Mouse (Mus musculus) MEL (cell line): ENCODE measurements around the gene Nr2e3. TPM values are rescaled to one million over a fixed set of nuclear protein-coding genes. Genes with fewer than 3 reads are reported as not detected.
"Not testable (repeated sequence)": the region's sequence is repeated elsewhere in the genome, so short reads cannot be mapped to it uniquely, and the experiment has no call there.

Experiments used
- DNase-seq: peaks from one replicate; pipeline ENCODE4 v3.0.0; 2011; ENCODE audit warnings: low read depth, low spot score
- H3K27ac ChIP-seq: 2 replicates; pipeline ENCODE4 v1.5.1; 2012; ENCODE audit warnings: low read depth, mild to moderate bottlenecking, control low read depth, low read length, moderate library complexity; ENCODE audit not compliant: control insufficient read depth
- H3K27me3 ChIP-seq, 2 experiments: fragments of 150-350 bp in 1 of 2; sonication (generic) in 1 of 2; 2 replicates each; pipeline ENCODE4 v1.6.1; 2012; ENCODE audit warnings: low read length in 2 of 2, mild to moderate bottlenecking in 2 of 2, improper control_type of control experiment in 1 of 2, moderate library complexity in 1 of 2; ENCODE audit not compliant: insufficient read depth in 2 of 2, control insufficient read depth in 1 of 2
- H3K36me3 ChIP-seq, 2 experiments: 2 replicates each; pipeline ENCODE4 v1.6.1; 2012 to 2014; ENCODE audit warnings: low read length in 2 of 2, improper control_type of control experiment in 1 of 2, inconsistent platforms in 1 of 2, mild to moderate bottlenecking in 1 of 2; ENCODE audit not compliant: insufficient read depth in 2 of 2, control insufficient read depth in 1 of 2
- H3K4me1 ChIP-seq, 2 experiments: fragments of 150-350 bp in 1 of 2; sonication (generic) in 1 of 2; 2 replicates each; pipeline ENCODE4 v1.6.1; 2012; ENCODE audit warnings: low read length in 2 of 2, improper control_type of control experiment in 1 of 2, mild to moderate bottlenecking in 1 of 2; ENCODE audit not compliant: insufficient read depth in 2 of 2, control insufficient read depth in 1 of 2
- H3K4me3 ChIP-seq, 2 experiments: fragments of 150-350 bp in 1 of 2; sonication (generic) in 1 of 2; 2 replicates each; pipeline ENCODE4 v1.5.1; 2012; ENCODE audit warnings: low read depth in 2 of 2, low read length in 2 of 2, mild to moderate bottlenecking in 2 of 2, moderate library complexity in 2 of 2, control low read depth in 1 of 2, improper control_type of control experiment in 1 of 2; ENCODE audit not compliant: control insufficient read depth in 1 of 2, insufficient read depth in 1 of 2
- H3K79me2 ChIP-seq: 2 replicates; pipeline ENCODE4 v1.6.1; 2012; ENCODE audit warnings: mild to moderate bottlenecking, low read length, moderate library complexity; ENCODE audit not compliant: control insufficient read depth, poor library complexity, insufficient read depth
- H3K9ac ChIP-seq: 2 replicates; pipeline ENCODE4 v1.6.1; 2012; ENCODE audit warnings: low read depth, mild to moderate bottlenecking, control low read depth, low read length, moderate library complexity; ENCODE audit not compliant: control insufficient read depth, poor library complexity, severe bottlenecking
- H3K9me3 ChIP-seq: fragments of 150-350 bp; sonication (generic); replicated peaks from 2 replicates; pipeline ENCODE4 v1.6.1; 2012; ENCODE audit warnings: mild to moderate bottlenecking, low read length, improper control_type of control experiment, moderate library complexity; ENCODE audit not compliant: insufficient read depth
- BHLHE40 ChIP-seq: IDR thresholded peaks from 2 replicates; pipeline ENCODE4 v1.6.1; 2012; ENCODE audit warnings: low read depth, mild to moderate bottlenecking, inconsistent platforms, low read length, improper control_type of control experiment, borderline replicate concordance
- CHD2 ChIP-seq: IDR thresholded peaks from 2 replicates; pipeline ENCODE4 v1.6.1; 2011; ENCODE audit warnings: low read length, improper control_type of control experiment
- CTCF ChIP-seq, 3 experiments: IDR thresholded peaks in 2 of 3; conservative IDR thresholded peaks in 1 of 3; 2 replicates each; pipeline ENCODE4 v1.5.1; 2011 to 2012; ENCODE audit warnings: low read length in 3 of 3, low read depth in 2 of 3, mild to moderate bottlenecking in 2 of 3, improper control_type of control experiment in 1 of 3, inconsistent platforms in 1 of 3, mixed read lengths in 1 of 3, moderate library complexity in 1 of 3; ENCODE audit not compliant: control insufficient read depth in 1 of 3, insufficient read depth in 1 of 3, poor library complexity in 1 of 3, severe bottlenecking in 1 of 3
- E2F4 ChIP-seq: IDR thresholded peaks from 2 replicates; pipeline ENCODE4 v1.6.1; 2011; ENCODE audit warnings: low read depth, low read length, improper control_type of control experiment, borderline replicate concordance
- ETS1 ChIP-seq: IDR thresholded peaks from 2 replicates; pipeline ENCODE4 v1.6.1; 2012; ENCODE audit warnings: low read depth, mild to moderate bottlenecking, inconsistent platforms, low read length, improper control_type of control experiment, moderate library complexity
- GABPA ChIP-seq: IDR thresholded peaks from 2 replicates; pipeline ENCODE4 v1.6.1; 2012; ENCODE audit warnings: low read depth, mild to moderate bottlenecking, inconsistent platforms, low read length, improper control_type of control experiment, moderate library complexity
- HCFC1 ChIP-seq: IDR thresholded peaks from 2 replicates; pipeline ENCODE4 v1.6.1; 2012; ENCODE audit warnings: low read depth, mild to moderate bottlenecking, inconsistent platforms, low read length, improper control_type of control experiment, moderate library complexity
- JUND ChIP-seq: IDR thresholded peaks from 2 replicates; pipeline ENCODE4 v1.6.1; 2011; ENCODE audit warnings: low read depth, mild to moderate bottlenecking, improper control_type of control experiment, low read length
- MEF2A ChIP-seq: IDR thresholded peaks from 2 replicates; pipeline ENCODE4 v1.6.1; 2014; ENCODE audit warnings: low read depth, mild to moderate bottlenecking, inconsistent platforms, low read length, improper control_type of control experiment; ENCODE audit not compliant: poor library complexity, insufficient replicate concordance, severe bottlenecking; ENCODE audit errors: extremely low read depth
- POLR2AphosphoS2 ChIP-seq: IDR thresholded peaks from 2 replicates; pipeline ENCODE4 v1.6.1; 2011; ENCODE audit warnings: low read length, improper control_type of control experiment
- POLR2AphosphoS5 ChIP-seq: IDR thresholded peaks from 2 replicates; pipeline ENCODE4 v1.6.1; 2012; ENCODE audit warnings: low read depth, borderline replicate concordance, mild to moderate bottlenecking, inconsistent platforms, low read length, moderate library complexity, mixed read lengths
- RCOR1 ChIP-seq: IDR thresholded peaks from 2 replicates; pipeline ENCODE4 v1.6.1; 2012; ENCODE audit warnings: low read depth, mild to moderate bottlenecking, inconsistent platforms, low read length, improper control_type of control experiment
- SIN3A ChIP-seq: IDR thresholded peaks from 2 replicates; pipeline ENCODE4 v1.6.1; 2012; ENCODE audit warnings: low read length, improper control_type of control experiment, inconsistent platforms
- TCF12 ChIP-seq: IDR thresholded peaks from 2 replicates; pipeline ENCODE4 v1.6.1; 2014; ENCODE audit warnings: low read depth, mild to moderate bottlenecking, inconsistent platforms, low read length, improper control_type of control experiment, moderate library complexity
- UBTF ChIP-seq: IDR thresholded peaks from 2 replicates; pipeline ENCODE4 v1.6.1; 2012; ENCODE audit warnings: low read depth, mild to moderate bottlenecking, inconsistent platforms, low read length, improper control_type of control experiment, moderate library complexity, borderline replicate concordance; ENCODE audit not compliant: insufficient read depth
- ZC3H11A ChIP-seq: IDR thresholded peaks from 2 replicates; pipeline ENCODE4 v1.6.1; 2012; ENCODE audit warnings: low read depth, mild to moderate bottlenecking, inconsistent platforms, low read length, improper control_type of control experiment
- ZKSCAN1 ChIP-seq: IDR thresholded peaks from 2 replicates; pipeline ENCODE4 v1.6.1; 2012; ENCODE audit warnings: low read depth, mild to moderate bottlenecking, inconsistent platforms, low read length, improper control_type of control experiment, moderate library complexity
- ZNF384 ChIP-seq: IDR thresholded peaks from 2 replicates; pipeline ENCODE4 v1.6.1; 2012; ENCODE audit warnings: low read depth, mild to moderate bottlenecking, inconsistent platforms, low read length, improper control_type of control experiment
- polyA plus RNA-seq, 2 experiments: library from polyadenylated mRNA; stranded (reverse) in 1 of 2; unstranded in 1 of 2; fragments of >175 nt in 1 of 2; fragments of >200 nt in 1 of 2; gene quantifications; 2 replicates each; pipeline versions ENCODE4 v1.2.1 to v1.2.4; 2012; ENCODE audit warnings: low replicate concordance in 2 of 2, low read depth in 1 of 2; ENCODE audit not compliant: insufficient read length in 2 of 2, insufficient read depth in 1 of 2, missing spikeins in 1 of 2
- total RNA-seq: library from RNA; depleted of rRNA; stranded (reverse); fragments of 300-350 nt; gene quantifications from 2 replicates; pipeline ENCODE4 v1.2.3, GENCODE M21; 2012

Gene Nr2e3
- total and polyA plus RNA-seq, 3 experiments, result not detected

- H3K4me3 ChIP-seq, result no peak overlapping the region
- no peaks in the 10 kb centered on the region for H3K27me3 ChIP-seq
- H3K9ac ChIP-seq, result no peak overlapping the region
- DNase-seq, result no peak
- H3K79me2 ChIP-seq, result no peaks in the 10 kb centered on the region
- H3K27ac ChIP-seq, result no peak overlapping the region
- no peaks in the 10 kb centered on the region for H3K36me3 ChIP-seq
- no peaks in the 10 kb centered on the region for H3K9me3 ChIP-seq
- H3K4me1 ChIP-seq, result no peaks in the 10 kb centered on the region
- TF ChIP-seq POLR2AphosphoS5 (no peak), ZNF384 (no peak), CHD2 (no peak), ETS1 (no peak), JUND (no peak), TCF12 (no peak), CTCF (IDR thresholded peaks at IDR 0.05 in 2 of 3, conservative IDR thresholded peaks at IDR 0.05 in 1 of 3; ENCODE audit: control insufficient read depth in 1 of 3, insufficient read depth in 1 of 3, low read depth in 2 of 3, low read length in 3 of 3, poor library complexity in 1 of 3, severe bottlenecking in 1 of 3) (no peak)
These were observed 21.9 kb downstream of the Nr2e3 start for GRCm38 (mm10) chr9:59938529-59938928.

- not testable (repeated sequence) for H3K79me2 ChIP-seq, DNase-seq, H3K4me3 ChIP-seq
These were observed 24.6 kb downstream of the Nr2e3 start for GRCm38 (mm10) chr9:59935866-59936265.

GRCm38 (mm10) chr9:59930248-59930647, 30.2 kb downstream of the Nr2e3 start:
- Histone ChIP-seq H3K27ac (no peak overlapping the region), H3K27me3 (no peaks in the 10 kb centered on the region), H3K9me3 (no peaks in the 10 kb centered on the region), H3K4me3 (no peak overlapping the region), H3K4me1 (no peaks in the 10 kb centered on the region), H3K79me2 (no peaks in the 10 kb centered on the region), H3K9ac (no peak overlapping the region), H3K36me3 (no peaks in the 10 kb centered on the region)
- DNase-seq, result peak; percentile 30
- no peak for TF ChIP-seq ZC3H11A
- TF ChIP-seq BHLHE40, result no peak
- no peak for TF ChIP-seq HCFC1
- no peak for TF ChIP-seq JUND
- TF ChIP-seq CTCF (IDR thresholded peaks at IDR 0.05 in 2 of 3, conservative IDR thresholded peaks at IDR 0.05 in 1 of 3; ENCODE audit: control insufficient read depth in 1 of 3, insufficient read depth in 1 of 3, low read depth in 2 of 3, low read length in 3 of 3, poor library complexity in 1 of 3, severe bottlenecking in 1 of 3), result no peak
- no peak for TF ChIP-seq MEF2A
- no peak for TF ChIP-seq RCOR1
- TF ChIP-seq GABPA, result no peak
- TF ChIP-seq UBTF, result no peak
- TF ChIP-seq E2F4, result no peak
- TF ChIP-seq SIN3A, result no peak
- no peak for TF ChIP-seq ZKSCAN1
- no peak for TF ChIP-seq POLR2AphosphoS2

More at GRCm38 (mm10) chr9:59935866-59936265, 24.6 kb downstream of the Nr2e3 start:
- H3K36me3 ChIP-seq, H3K27ac ChIP-seq, H3K27me3 ChIP-seq, H3K9me3 ChIP-seq, H3K4me1 ChIP-seq, H3K9ac ChIP-seq: not testable (repeated sequence)
